Mouse (Mus musculus): ENCODE data around the gene Gm10643. TPM values are rescaled to one million over a fixed set of nuclear protein-coding genes. Genes with fewer than 3 reads are reported as not detected.

Gene Gm10643
- 1 to 10 TPM; 3.3 to 4.0 TPM for total RNA-seq (2021)

DNA sequence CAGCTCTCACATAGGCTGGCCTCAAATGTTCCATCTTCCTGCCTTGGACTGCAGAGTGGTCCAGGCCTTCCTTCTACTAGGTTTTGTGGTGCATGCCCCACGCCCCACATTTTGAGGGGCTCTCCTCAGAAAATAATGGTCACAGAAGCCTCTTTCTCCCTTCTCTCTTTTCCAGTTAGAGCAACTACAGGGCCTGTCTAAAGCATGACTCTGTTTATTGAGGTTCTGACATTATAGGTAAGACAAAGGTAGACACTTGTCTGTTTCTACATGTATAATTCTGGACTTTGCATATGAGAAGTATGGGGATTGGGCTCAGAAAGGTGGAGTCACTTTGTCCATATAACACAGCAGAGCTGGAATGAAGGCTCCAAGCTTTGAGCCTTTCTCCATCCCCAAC is at the start of gene Gm10643:
Gene Gm10643 (minus strand): TSS at position 101 of the 400 bp plus-strand sequence.
- intact Hi-C loops (cut with DNase I), result no loop called here
- DNase-seq, result no peak

DNA sequence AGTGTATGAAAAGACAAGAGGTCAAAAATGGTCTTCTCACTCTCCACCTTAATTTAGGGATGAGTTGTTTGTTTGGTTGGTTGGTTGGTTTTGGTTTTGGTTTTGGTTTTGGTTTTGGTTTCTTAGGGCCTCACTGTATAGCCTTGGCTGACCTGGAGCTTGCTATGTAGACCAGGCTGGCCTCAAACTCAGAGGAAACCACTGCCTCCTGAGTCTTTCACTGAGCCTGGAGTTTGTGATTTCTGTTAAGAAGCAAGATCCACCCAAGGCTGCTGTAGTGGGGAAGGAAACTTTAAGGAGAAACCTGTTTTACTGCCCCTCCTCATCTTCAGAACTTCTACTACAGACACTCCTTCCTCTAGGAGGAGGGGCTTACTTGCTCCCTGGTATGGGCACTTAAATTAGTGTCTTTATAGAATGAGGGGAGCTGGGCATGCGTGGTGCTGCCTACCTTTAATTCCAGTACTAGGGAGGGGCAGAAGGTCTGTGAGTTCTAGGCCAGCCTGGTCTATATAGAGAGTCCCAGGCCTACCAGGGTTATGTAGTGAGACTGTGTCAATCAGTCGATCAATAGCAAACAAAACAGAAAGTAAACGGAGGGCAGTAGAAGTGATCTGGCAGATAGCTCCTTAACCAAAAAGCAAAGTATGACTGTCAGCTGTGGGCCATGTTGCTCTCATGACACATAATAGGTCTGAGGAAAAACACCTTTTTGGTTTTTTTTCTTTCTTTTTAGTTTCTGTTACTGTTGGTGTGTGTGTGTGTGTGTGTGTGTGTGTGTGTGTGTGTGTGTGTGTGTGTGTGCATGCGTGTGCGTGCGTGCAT is 41.5 kb upstream of the Gm10643 start:
- intact Hi-C loops (cut with DNase I), result no loop called here
- no peak for DNase-seq

- intact Hi-C loops (cut with DNase I), result no loop called here
These were observed 40.7 kb upstream of the Gm10643 start for GRCm38 (mm10) chr8:84105676-84106075.

GRCm38 (mm10) chr8:84104697-84105609 is 40.0 kb upstream of the Gm10643 start, which contains the start of gene Dcaf15:
Gene Dcaf15 (minus strand): TSS chr8:84104768.
- DNase-seq, result peak; percentile 99
- intact Hi-C loops (cut with DNase I), result no loop called here

More at GRCm38 (mm10) chr8:84105676-84106075, 40.7 kb upstream of the Gm10643 start:
- no peak for DNase-seq

DNA sequence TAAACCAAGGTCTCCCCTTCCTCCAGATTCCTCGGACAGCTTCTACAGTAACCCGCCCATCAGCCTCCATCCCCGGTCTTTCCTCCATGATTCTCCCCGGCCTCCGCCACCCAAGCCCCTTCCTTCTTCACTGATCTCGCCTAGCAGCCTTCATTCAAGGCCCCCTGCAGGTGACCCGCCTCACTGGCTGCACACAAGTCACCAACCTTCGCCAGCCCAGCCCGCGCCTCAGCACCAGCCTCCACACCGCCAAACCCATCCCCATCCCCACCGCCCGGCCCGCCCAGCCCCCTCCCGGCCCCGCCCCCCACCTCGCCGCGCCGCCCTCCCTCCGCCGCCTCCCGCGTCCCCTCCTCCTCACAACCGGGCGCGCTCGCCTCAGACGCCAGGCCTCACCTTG is 39.3 kb upstream of the Gm10643 start:
- DNase-seq, result peak; percentile 88
- intact Hi-C loops (cut with DNase I), result no loop called here

- DNase-seq, result peak; percentile 67
- intact Hi-C loops (cut with DNase I), result no loop called here
These were observed 38.7 kb upstream of the Gm10643 start for GRCm38 (mm10) chr8:84103601-84104000.

GRCm38 (mm10) chr8:84101476-84102270 is 36.7 kb upstream of the Gm10643 start:
- DNase-seq, result no peak
- intact Hi-C loops (cut with DNase I), result no loop called here

DNA sequence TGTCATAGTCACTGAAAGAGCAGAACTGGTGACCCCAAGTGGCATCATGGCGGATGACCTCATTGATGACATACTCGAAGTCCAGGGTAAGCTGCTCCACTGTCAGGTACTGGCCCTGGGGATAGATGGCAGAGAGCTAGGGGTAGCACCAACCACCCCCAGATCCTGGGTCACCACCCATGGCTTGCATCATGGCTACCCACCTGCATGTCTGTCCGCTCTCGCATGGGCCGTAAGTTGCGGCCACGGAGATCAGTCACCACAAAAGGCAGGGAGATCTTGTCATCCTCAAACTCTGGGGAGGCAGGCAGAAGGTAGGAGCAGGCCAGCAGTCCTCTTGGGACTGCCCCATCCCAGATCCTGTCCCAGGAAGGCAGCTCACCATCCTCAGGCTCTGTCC is 33.4 kb upstream of the Gm10643 start:
- no peak for DNase-seq
- intact Hi-C loops (cut with DNase I), result no loop called here

GRCm38 (mm10) chr8:84096061-84096460 is 31.1 kb upstream of the Gm10643 start:
- DNase-seq, result no peak
- intact Hi-C loops (cut with DNase I), result no loop called here

DNA sequence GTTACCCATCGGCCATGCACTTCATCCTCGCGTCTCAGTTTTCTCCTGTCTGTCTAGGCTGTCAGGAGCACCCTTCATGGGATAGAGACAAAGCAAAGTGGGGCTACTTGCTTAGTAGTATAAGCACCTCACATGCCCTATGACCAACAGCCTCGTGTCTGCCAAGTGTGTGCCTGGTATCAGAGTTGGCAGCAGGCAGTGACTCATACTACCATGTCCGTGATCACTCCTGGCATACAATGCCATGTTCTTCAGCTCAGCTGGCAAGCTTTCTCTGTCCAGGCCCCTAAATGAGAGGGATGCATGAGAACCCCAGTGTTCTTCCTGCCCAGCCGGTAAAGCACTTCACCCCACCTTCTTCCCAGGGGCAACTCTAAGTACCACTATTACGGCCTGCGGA is 25.6 kb upstream of the Gm10643 start:
- intact Hi-C loops (cut with DNase I), result no loop called here
- DNase-seq, result no peak

DNA sequence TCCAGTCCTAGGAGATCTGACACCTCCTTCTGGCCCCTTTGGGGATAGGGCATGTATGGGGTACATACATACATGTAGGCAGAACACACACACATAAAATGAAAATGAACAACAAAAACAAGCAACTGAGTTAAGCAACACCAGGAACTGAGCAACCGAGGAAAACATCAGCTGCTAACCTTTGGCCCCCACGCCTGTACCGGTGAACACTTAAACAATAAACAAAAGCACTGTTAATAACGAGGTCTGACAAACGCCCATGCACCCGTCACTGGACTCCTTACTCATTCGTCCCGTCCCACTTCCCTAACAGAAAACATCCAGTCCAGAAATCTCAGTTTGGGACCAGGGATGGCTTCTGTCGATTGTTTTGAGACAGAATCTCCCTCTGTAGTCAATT is 24.3 kb upstream of the Gm10643 start:
- intact Hi-C loops (cut with DNase I), result no loop called here
- no peak for DNase-seq

- DNase-seq, result no peak
- intact Hi-C loops (cut with DNase I), result no loop called here
These were observed 22.9 kb upstream of the Gm10643 start for GRCm38 (mm10) chr8:84087821-84088220.

DNA sequence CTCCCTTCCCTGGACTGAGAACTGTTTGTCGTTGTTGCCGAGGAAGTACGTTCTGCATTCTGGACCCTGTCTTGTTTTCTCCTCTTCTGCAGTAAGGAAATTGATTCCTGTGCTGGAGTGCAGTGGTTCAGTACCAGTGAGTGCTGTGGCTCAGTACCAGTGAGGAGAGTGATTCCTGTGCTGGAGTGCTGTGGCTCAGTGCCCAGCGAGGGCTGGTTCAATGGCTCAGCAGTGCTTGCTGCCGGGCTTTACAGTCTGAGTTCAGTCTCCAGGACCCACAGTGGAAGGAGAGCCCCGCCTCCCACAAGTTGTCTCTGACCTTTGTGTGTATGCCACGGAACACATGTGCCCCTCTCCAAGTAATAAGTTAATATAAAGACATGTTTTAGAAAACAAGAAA is 22.2 kb upstream of the Gm10643 start:
- DNase-seq, result no peak
- intact Hi-C loops (cut with DNase I), result no loop called here

DNA sequence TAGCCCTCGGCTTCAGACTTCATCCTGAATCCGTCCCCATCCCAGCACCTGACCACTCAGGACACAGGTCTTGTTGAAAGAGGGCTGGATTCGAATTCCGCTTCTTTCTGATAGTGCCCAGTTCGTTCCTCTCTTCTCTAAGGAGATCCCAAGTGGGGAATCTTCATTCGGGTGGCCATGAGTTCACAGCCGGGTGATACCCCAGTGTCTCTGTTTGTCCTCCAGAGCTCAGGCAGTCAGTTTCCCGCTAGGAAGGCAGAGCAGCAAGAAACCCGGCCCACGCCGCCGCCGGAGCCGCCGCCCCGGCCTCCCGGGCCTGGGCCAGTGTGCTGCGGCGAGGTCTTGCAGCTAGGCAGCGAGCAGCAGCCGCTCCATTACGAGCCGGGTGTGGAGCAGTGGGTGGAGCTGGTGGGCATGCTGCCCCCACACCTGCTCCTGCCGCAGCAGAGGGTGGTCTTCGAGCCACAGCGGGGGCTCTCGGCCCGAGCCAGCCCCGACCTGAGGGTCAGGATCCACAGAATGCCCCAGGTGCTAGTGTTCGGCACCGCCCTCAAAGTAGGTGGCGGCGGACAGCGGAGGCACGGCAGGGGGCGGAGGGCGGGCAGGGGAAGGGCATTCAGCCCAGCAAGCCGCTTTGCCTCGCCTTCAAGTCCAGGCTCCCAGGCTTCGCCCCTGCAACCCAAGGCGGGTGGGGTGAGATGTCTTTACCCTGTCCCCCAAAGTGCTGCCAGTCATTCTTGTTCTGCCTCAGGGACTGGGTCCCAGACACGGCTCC is 19.6 kb upstream of the Gm10643 start:
- intact Hi-C loops (cut with DNase I), result no loop called here
- DNase-seq, result no peak

GRCm38 (mm10) chr8:84083829-84084241 is 18.9 kb upstream of the Gm10643 start:
- no peak for DNase-seq
- intact Hi-C loops (cut with DNase I), result no loop called here

DNA sequence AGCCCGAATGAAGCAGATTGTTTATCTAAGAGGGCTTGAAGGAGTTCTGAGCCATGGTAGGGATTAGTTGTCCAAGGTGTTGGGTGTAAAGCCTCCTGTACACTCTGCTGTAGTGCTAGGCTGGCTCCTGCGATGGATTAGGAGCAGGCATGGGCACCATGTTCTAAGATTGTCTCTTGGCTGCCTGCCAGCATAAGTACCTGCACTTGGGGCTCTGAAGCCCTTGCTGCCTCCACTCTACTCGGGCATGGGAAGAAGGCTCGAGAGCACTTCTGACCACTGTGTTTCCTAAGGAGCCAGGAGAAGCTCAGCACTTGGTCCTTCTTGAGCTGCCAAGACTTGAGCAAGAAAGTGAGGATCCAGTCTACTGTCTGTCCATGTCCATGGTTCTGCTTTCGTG is 14.3 kb upstream of the Gm10643 start:
- DNase-seq, result no peak
- intact Hi-C loops (cut with DNase I), result no loop called here

DNA sequence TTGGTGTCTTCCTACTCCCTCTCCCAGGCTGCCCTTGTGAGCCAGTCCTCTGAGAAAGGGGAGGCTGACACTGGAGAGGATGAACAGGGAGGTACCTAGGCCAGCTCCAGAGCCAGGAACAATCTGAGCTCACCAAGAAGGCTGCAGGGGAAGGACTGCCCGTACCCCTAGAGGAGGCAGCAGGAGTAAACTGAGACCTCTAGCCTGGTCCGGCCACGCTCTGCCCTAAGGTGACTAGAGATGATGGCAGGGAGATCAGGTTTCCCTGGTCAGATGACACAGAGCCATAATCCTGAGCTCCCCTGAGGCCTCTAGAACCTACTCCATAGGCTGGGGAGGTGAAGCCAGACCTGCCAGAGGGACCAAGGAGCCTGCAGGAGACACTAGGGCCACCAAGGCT is 11.9 kb upstream of the Gm10643 start:
- no peak for DNase-seq
- intact Hi-C loops (cut with DNase I), result no loop called here

- intact Hi-C loops (cut with DNase I), result no loop called here
These were observed 11.5 kb upstream of the Gm10643 start for GRCm38 (mm10) chr8:84076412-84076811.

DNA sequence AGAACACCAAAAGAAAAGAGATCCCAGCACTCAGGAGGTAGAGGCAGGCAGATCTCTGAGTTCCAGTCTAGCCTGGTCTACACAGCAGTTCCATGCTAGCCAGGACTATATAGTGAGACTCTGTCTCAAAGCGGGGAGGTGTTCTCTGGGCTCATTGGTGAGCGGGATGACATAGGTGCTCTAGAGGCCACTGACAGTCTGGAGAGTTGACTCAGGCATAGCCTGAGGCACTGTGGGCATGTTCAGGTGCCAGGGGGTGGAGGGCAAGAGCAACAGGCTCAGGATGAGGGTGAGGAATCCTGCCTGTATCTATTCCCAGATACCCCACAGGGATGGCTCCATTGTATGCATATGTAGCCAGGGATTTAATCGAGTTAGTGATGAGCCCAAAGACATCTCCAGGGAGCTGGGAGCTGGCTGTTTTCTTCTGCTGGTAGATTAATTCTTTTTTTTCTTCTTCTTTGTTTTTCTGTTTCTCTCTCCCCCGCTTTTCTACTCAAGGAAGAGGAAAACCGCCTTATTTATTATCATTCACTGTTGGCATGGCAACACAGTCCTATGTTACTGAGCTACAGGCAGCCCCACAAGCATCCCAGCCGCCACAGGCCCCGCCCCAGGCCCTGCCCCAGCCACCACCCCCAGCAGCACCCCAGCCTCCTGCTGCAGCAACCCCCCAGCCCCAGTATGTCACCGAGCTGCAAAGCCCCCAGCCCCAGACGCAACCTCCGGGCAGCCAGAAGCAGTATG is 8.5 kb upstream of the Gm10643 start:
- intact Hi-C loops (cut with DNase I), result no loop called here
- DNase-seq, result no peak

More at GRCm38 (mm10) chr8:84076412-84076811, 11.5 kb upstream of the Gm10643 start:
- no peak for DNase-seq

All from left cerebral cortex, postnatal 4 days (tissue).